Mouse (Mus musculus) layer of hippocampus, postnatal 10 days (tissue): ENCODE data around the gene Plod1. TPM values are rescaled to one million over a fixed set of nuclear protein-coding genes. Genes with fewer than 3 reads are reported as not detected.

Experiments used
- total RNA-seq, 2 experiments: library from RNA; stranded (reverse); gene quantifications; 2 replicates each; pipeline ENCODE4 v1.2.3; 2021

Plod1 gene
- total RNA-seq, 2 experiments from 2014 or later, result 24.0 to 26.0 TPM

Other genes with a start within 250 kb of the Plod1 start
- not detected for gene Zfp534, start 234.2 kb downstream of the Plod1 start, total RNA-seq
- gene Zfp984, start 127.0 kb downstream of the Plod1 start, total RNA-seq, result 1 to 10 TPM; 3.4 to 4.2 TPM
- gene Zfp933, start 88.4 kb downstream of the Plod1 start, total RNA-seq, result 10 to 100 TPM; 18.4 to 21.2 TPM
- gene Miip, start 68.0 kb downstream of the Plod1 start, total RNA-seq, result 10 to 100 TPM; 20.3 to 25.1 TPM
- gene Fv1, start 67.8 kb downstream of the Plod1 start, total RNA-seq, result 1 to 10 TPM; 7.3 to 8.2 TPM
- 100 to 1,000 TPM; 149 to 175 TPM for gene Mfn2, start 32.1 kb downstream of the Plod1 start, total RNA-seq
- 10 to 100 TPM; 29.0 to 29.3 TPM for gene 2510039O18Rik, start 4.1 kb upstream of the Plod1 start, total RNA-seq
- not detected for gene Nppb, start 49.0 kb upstream of the Plod1 start, total RNA-seq
- under 1 TPM in 1 of 2 experiments, not detected in 1; 0.43 TPM for gene Nppa, start 64.0 kb upstream of the Plod1 start, total RNA-seq
- 10 to 100 TPM; 67.8 to 70.3 TPM for gene Clcn6, start 102.1 kb upstream of the Plod1 start, total RNA-seq
- 10 to 100 TPM; 23.3 to 24.9 TPM for gene Mthfr, start 102.3 kb upstream of the Plod1 start, total RNA-seq
- 1 to 10 TPM; 5.5 to 7.3 TPM for gene Agtrap, start 151.3 kb upstream of the Plod1 start, total RNA-seq
- 10 to 100 TPM; 24.1 to 26.5 TPM for gene Mad2l2, start 193.6 kb upstream of the Plod1 start, total RNA-seq
- gene Draxin, start 193.9 kb upstream of the Plod1 start, total RNA-seq, result 10 to 100 TPM in 1 of 2 experiments, 1 to 10 TPM in 1; 9.9 to 10.8 TPM
- gene Fbxo6, start 215.4 kb upstream of the Plod1 start, total RNA-seq, result 10 to 100 TPM; 22.6 to 26.3 TPM
- gene Fbxo44, start 223.7 kb upstream of the Plod1 start, total RNA-seq, result 10 to 100 TPM; 86.6 to 87.7 TPM
- gene Fbxo2, start 223.9 kb upstream of the Plod1 start, total RNA-seq, result 10 to 100 TPM; 45.9 to 49.7 TPM